Mouse (Mus musculus) forebrain, embryonic 14.5 days (tissue): ENCODE measurements around the gene Nprl2. TPM values are rescaled to one million over a fixed set of nuclear protein-coding genes. Genes with fewer than 3 reads are reported as not detected.

ENCODE experiments used
- ATAC-seq: fragments of 200-750 bp; cut with Nextera tagmentation; 2 replicates; pipeline ENCODE4 v1.8.0; 2017; ENCODE audit warnings: mild to moderate bottlenecking, moderate library complexity
- DNase-seq: peaks from one replicate; pipeline ENCODE4 v3.0.0-alpha.2; 2015; ENCODE audit warnings: low spot score
- H3K27ac ChIP-seq: fragments of 300-500 bp; sonication (generic); 2 replicates; pipeline ENCODE4 v1.5.1; 2014; ENCODE audit warnings: low read depth, mild to moderate bottlenecking, control low read depth, low read length, moderate library complexity
- H3K27me3 ChIP-seq: fragments of 300-500 bp; sonication (generic); replicated peaks from 2 replicates; pipeline ENCODE4 v1.6.1; 2014; ENCODE audit warnings: low read length, control low read depth, mixed read lengths; ENCODE audit not compliant: control insufficient read depth, insufficient read depth
- H3K36me3 ChIP-seq: fragments of 300-500 bp; sonication (generic); 2 replicates; pipeline ENCODE4 v1.6.1; 2014; ENCODE audit warnings: low read length, control low read depth; ENCODE audit not compliant: control insufficient read depth, insufficient read depth
- H3K4me1 ChIP-seq: fragments of 300-500 bp; sonication (generic); 2 replicates; pipeline ENCODE4 v1.6.1; 2014; ENCODE audit warnings: antibody characterized with exemption, low read length, control low read depth; ENCODE audit not compliant: control insufficient read depth, insufficient read depth
- H3K4me2 ChIP-seq: fragments of 300-500 bp; sonication (generic); 2 replicates; pipeline ENCODE4 v1.6.1; 2014; ENCODE audit warnings: mild to moderate bottlenecking, control low read depth, low read length
- H3K4me3 ChIP-seq: fragments of 300-500 bp; sonication (generic); 2 replicates; pipeline ENCODE4 v1.5.1; 2014; ENCODE audit warnings: low read depth, low read length, control low read depth
- H3K9ac ChIP-seq: fragments of 300-500 bp; sonication (generic); 2 replicates; pipeline ENCODE4 v1.6.1; 2014; ENCODE audit warnings: mild to moderate bottlenecking, low read length, control low read depth, moderate library complexity
- H3K9me3 ChIP-seq: fragments of 300-500 bp; sonication (generic); replicated peaks from 2 replicates; pipeline ENCODE4 v1.6.1; 2016; ENCODE audit warnings: low read length, control low read depth, mixed read lengths; ENCODE audit not compliant: control insufficient read depth
- WGBS: fragments of 180-500 bp; shearing (Covaris S2); extraction: QIAGEN DNeasy Blood & Tissue Kit; methylation state at CpG from one replicate; pipeline ENCODE4 v1.1.7; 2014; 5-methylcytosine and 5-hydroxymethylcytosine counted together
- polyA plus RNA-seq: library from polyadenylated mRNA; unstranded; fragments of >200 nt; fragmentation: Nextera tagmentation; extraction: Ambion mirVana; gene quantifications from 2 replicates; pipeline ENCODE4 v1.2.1, GENCODE M21; 2014

The Nprl2 gene
- polyA plus RNA-seq, 1 experiment from 2014 or later, result 83.8 TPM

DNA sequence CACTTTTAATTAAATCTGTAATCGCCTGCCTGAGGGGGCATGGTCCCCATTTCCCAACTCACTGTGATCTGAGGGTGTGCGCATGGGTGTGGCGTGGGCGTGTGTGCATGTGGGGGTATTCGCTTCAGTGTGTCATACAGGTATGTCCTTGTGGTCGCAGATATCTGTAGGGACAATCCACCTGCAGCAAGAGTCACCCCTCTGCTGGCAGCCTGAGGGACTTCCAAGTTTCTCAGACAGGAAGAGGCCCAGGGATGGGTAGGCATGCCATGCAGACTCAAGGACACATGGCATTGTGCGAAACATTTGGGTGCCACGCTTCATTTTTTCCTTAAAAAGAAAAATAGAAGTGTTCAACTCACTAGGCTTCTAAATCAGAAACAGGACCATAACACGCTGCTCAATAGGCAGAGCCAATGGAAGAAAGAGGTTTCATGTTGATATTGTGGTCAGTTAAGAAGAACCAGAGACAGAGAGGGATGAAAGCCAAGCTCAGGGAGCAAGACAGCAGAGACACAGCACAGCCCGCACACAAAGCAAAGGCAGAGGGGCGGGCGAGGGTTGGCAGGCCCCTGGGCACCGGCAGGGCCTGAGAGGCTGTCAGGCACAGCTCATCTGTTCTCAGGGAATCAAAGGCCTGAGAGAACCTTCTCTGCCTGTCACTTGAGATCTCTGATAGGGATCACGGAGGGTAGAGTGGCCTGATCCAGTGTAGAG is 31.5 kb upstream of the Nprl2 start:
- DNase-seq, result no peak
- no peak overlapping the region for H3K4me3 ChIP-seq
- ATAC-seq, result no peak
- H3K9me3 ChIP-seq, result no peaks in the 10 kb centered on the region
- no peaks in the 10 kb centered on the region for H3K27me3 ChIP-seq
- 83% methylated on average over 14 of the region's 14 CpGs for WGBS
- no peaks in the 10 kb centered on the region for H3K36me3 ChIP-seq
- no peak overlapping the region for H3K4me2 ChIP-seq
- H3K9ac ChIP-seq, result no peak overlapping the region
- no peak overlapping the region for H3K27ac ChIP-seq
- H3K4me1 ChIP-seq, result peaks cover 49% of the 10 kb centered on the region

- ATAC-seq (no peak), DNase-seq (no peak)
- H3K4me2 ChIP-seq, result no peak overlapping the region
- H3K36me3 ChIP-seq, result no peaks in the 10 kb centered on the region
- no peaks in the 10 kb centered on the region for H3K27me3 ChIP-seq
- peaks cover 42% of the 10 kb centered on the region for H3K4me1 ChIP-seq
- H3K27ac ChIP-seq, result no peak overlapping the region
- H3K9ac ChIP-seq, result no peak overlapping the region
- WGBS, result 43% methylated on average over 8 of the region's 8 CpGs
- H3K4me3 ChIP-seq, result no peak overlapping the region
- no peaks in the 10 kb centered on the region for H3K9me3 ChIP-seq
These were observed 30.6 kb upstream of the Nprl2 start for GRCm38 (mm10) chr9:107511436-107511835.

DNA sequence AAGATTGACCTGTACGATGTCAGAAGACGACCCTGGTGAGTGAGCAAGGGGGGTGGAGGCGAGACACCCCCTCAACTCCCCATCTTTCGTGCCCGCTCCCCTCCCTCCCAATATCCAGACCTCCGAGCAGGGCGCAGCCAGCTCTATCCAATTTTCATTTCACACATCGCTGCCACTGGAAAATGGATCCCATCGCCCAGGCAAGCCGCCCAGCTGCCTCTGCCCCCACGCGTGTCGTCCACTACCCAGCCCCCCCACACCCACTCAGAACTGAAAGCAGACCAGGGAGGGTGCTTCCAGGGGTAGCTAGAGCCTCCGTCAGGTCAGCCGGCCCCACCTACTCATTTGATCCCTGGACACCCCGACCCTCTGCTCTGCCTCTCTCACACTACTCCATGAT is 29.7 kb upstream of the Nprl2 start:
- Histone ChIP-seq H3K4me1 (peaks cover 33% of the 10 kb centered on the region), H3K27me3 (no peaks in the 10 kb centered on the region), H3K9me3 (no peaks in the 10 kb centered on the region), H3K9ac (no peak overlapping the region), H3K4me3 (no peak overlapping the region), H3K27ac (no peak overlapping the region), H3K4me2 (no peak overlapping the region), H3K36me3 (no peaks in the 10 kb centered on the region)
- no peak for ATAC-seq
- WGBS, result 45% methylated on average over 16 of the region's 16 CpGs
- DNase-seq, result no peak

- Histone ChIP-seq H3K9ac (no peak overlapping the region), H3K4me2 (no peak overlapping the region), H3K4me1 (peaks cover 16% of the 10 kb centered on the region; the same call in 1 of the 2 replicates), H3K9me3 (no peaks in the 10 kb centered on the region), H3K4me3 (no peak overlapping the region), H3K36me3 (0 out of 2 replicates have a peak, but pooled peaks cover 3% of the 10 kb centered on the region), H3K27me3 (no peaks in the 10 kb centered on the region), H3K27ac (0 out of 2 replicates have a peak overlapping the region, but pooled peaks have one; percentile 9)
- DNase-seq, result peak; percentile 88
- peak; percentile 72 for ATAC-seq
- 22% methylated on average over 14 of the region's 14 CpGs for WGBS
These were observed 27.6 kb upstream of the Nprl2 start for GRCm38 (mm10) chr9:107514303-107514955.

DNA sequence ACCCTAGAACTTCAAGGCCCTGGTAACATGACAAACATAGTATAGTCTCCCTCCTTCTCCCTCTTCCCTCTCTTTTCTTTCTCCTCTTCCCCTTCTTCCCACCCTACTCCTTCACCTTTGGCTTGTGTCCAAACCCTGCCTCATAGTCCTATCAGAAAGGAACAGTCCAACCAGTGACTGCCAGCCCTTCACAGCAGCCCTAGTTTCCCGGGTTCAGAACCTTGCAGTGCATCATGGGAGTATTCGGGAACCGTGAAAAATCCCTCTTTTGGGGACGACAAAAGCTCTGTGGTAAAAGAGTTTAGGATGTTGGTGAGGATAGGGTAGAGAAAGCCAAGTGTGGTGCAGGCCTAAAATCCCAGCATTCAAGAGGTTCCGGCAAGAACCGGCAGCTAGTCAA is 21.7 kb upstream of the Nprl2 start:
- no peaks in the 10 kb centered on the region for H3K9me3 ChIP-seq
- 0 out of 2 replicates have a peak, but pooled peaks cover 3% of the 10 kb centered on the region for H3K36me3 ChIP-seq
- H3K27me3 ChIP-seq, result no peaks in the 10 kb centered on the region
- no peak overlapping the region for H3K4me3 ChIP-seq
- no peak overlapping the region for H3K4me2 ChIP-seq
- ATAC-seq, result no peak
- WGBS, result 35% methylated on average over 6 of the region's 6 CpGs
- no peak for DNase-seq
- peaks cover 7% of the 10 kb centered on the region; the same call in 1 of the 2 replicates for H3K4me1 ChIP-seq
- H3K27ac ChIP-seq, result no peak overlapping the region
- no peak overlapping the region for H3K9ac ChIP-seq

- Histone ChIP-seq H3K27me3 (peaks cover 6% of the 10 kb centered on the region; the same call in 1 of the 2 replicates), H3K9ac (no peak overlapping the region), H3K36me3 (0 out of 2 replicates have a peak, but pooled peaks cover 3% of the 10 kb centered on the region), H3K9me3 (no peaks in the 10 kb centered on the region), H3K4me2 (no peak overlapping the region), H3K4me3 (no peak overlapping the region), H3K4me1 (peaks cover 8% of the 10 kb centered on the region; the same call in 1 of the 2 replicates), H3K27ac (no peak overlapping the region)
- DNase-seq (no peak), ATAC-seq (no peak)
- WGBS, result 63% methylated on average over 5 of the region's 5 CpGs
These were observed 20.8 kb upstream of the Nprl2 start for GRCm38 (mm10) chr9:107521190-107521589.

- ATAC-seq (peak; percentile 37; the same call in 1 of the 2 replicates), DNase-seq (no peak)
- Histone ChIP-seq H3K9ac (peak overlapping the region; percentile 32; the same call in 1 of the 2 replicates), H3K4me2 (peak overlapping the region; percentile 28), H3K9me3 (no peaks in the 10 kb centered on the region), H3K27me3 (peaks cover 13% of the 10 kb centered on the region), H3K4me3 (no peak overlapping the region), H3K27ac (no peak overlapping the region), H3K4me1 (peaks cover 12% of the 10 kb centered on the region; the same call in 1 of the 2 replicates), H3K36me3 (0 out of 2 replicates have a peak, but pooled peaks cover 3% of the 10 kb centered on the region)
- 20% methylated on average over 24 of the region's 25 CpGs for WGBS
These were observed 20.2 kb upstream of the Nprl2 start for GRCm38 (mm10) chr9:107521711-107522399.

DNA sequence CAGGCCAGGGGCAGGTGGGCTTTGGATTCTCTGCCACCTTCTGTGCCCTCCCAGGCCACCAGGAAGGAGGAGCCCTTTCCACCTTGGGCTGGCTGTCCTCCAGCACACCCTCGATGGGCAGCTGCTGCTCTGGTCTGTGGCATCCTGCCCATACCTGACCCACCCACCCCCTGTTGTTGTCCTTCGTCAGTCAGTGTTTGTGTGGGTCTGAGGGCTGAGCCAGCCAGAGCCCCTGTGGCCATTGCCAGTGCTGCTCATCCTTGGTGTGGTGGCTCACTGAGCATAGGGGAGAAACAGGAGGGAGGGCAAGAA is 19.7 kb upstream of the Nprl2 start:
- Histone ChIP-seq H3K27ac (no peak overlapping the region), H3K27me3 (peaks cover 18% of the 10 kb centered on the region), H3K9ac (no peak overlapping the region; the same call in 1 of the 2 replicates), H3K4me3 (no peak overlapping the region), H3K4me2 (peak overlapping the region; percentile 28; the same call in 1 of the 2 replicates), H3K4me1 (peaks cover 12% of the 10 kb centered on the region; the same call in 1 of the 2 replicates), H3K36me3 (0 out of 2 replicates have a peak, but pooled peaks cover 3% of the 10 kb centered on the region), H3K9me3 (no peaks in the 10 kb centered on the region)
- 18% methylated on average over 2 of the region's 2 CpGs for WGBS
- DNase-seq (no peak), ATAC-seq (no peak)
